Mouse (Mus musculus): ENCODE data around the gene Sars2. TPM values are rescaled to one million over a fixed set of nuclear protein-coding genes. Genes with fewer than 3 reads are reported as not detected.

Gene Sars2
- total RNA-seq, 2 experiments from 2014 or later = 14.1 to 17.2 TPM

- DNase-seq (ENCODE audit: low spot score in 2 of 2) = no peak
Measured at GRCm38 (mm10) chr7:28724613-28725012, 17.2 kb upstream of the Sars2 start.

GRCm38 (mm10) chr7:28726600-28726999, 15.2 kb upstream of the Sars2 start:
- DNase-seq (ENCODE audit: low spot score in 2 of 2) = peak; percentile 88 to 90

GRCm38 (mm10) chr7:28727649-28728340, 14.0 kb upstream of the Sars2 start:
- DNase-seq (ENCODE audit: low spot score in 2 of 2) = peak; percentile 32 to 54

GRCm38 (mm10) chr7:28732341-28733142, 9.2 kb upstream of the Sars2 start:
- DNase-seq (ENCODE audit: low spot score in 2 of 2) = peak; percentile 43 to 59

- DNase-seq (ENCODE audit: low spot score in 2 of 2) = no peak
Measured at GRCm38 (mm10) chr7:28733211-28733610, 8.6 kb upstream of the Sars2 start.

GRCm38 (mm10) chr7:28735701-28736100, 6.1 kb upstream of the Sars2 start:
- DNase-seq (ENCODE audit: low spot score in 2 of 2) = no peak

- no peak for DNase-seq (ENCODE audit: low spot score in 2 of 2)
Measured at GRCm38 (mm10) chr7:28739829-28740228, 2.0 kb upstream of the Sars2 start.

GRCm38 (mm10) chr7:28740949-28741348, 843 bp upstream of the Sars2 start:
- no peak for DNase-seq (ENCODE audit: low spot score in 2 of 2)

- no peak for DNase-seq (ENCODE audit: low spot score in 2 of 2)
Measured at GRCm38 (mm10) chr7:28741368-28741708, 454 bp upstream of the Sars2 start.

GRCm38 (mm10) chr7:28749935-28750334, 8.1 kb downstream of the Sars2 start:
- DNase-seq (ENCODE audit: low spot score in 2 of 2) = no peak

- DNase-seq (ENCODE audit: low spot score in 2 of 2) = no peak
Measured at GRCm38 (mm10) chr7:28756079-28756478, 14.3 kb downstream of the Sars2 start, which contains the start of gene Ccer2. Gene Ccer2, plus strand, starts transcription at chr7:28756174.

GRCm38 (mm10) chr7:28758623-28759022, 16.8 kb downstream of the Sars2 start:
- no peak for DNase-seq (ENCODE audit: low spot score in 2 of 2)

GRCm38 (mm10) chr7:28761907-28762306, 20.1 kb downstream of the Sars2 start:
- DNase-seq (ENCODE audit: low spot score in 2 of 2) = no peak

GRCm38 (mm10) chr7:28765211-28765610, 23.4 kb downstream of the Sars2 start:
- DNase-seq (ENCODE audit: low spot score in 2 of 2) = no peak

- peak; percentile 97 for DNase-seq (ENCODE audit: low spot score in 2 of 2)
Measured at GRCm38 (mm10) chr7:28766173-28766879, 24.5 kb downstream of the Sars2 start, which contains the start of gene Sirt2. Gene Sirt2, plus strand, starts transcription at chr7:28766735.

GRCm38 (mm10) chr7:28766910-28767309, 25.1 kb downstream of the Sars2 start:
- DNase-seq (ENCODE audit: low spot score in 2 of 2) = no peak

- no peak for DNase-seq (ENCODE audit: low spot score in 2 of 2)
Measured at GRCm38 (mm10) chr7:28767462-28767965, 25.7 kb downstream of the Sars2 start, which contains the start of gene Nfkbib. Gene Nfkbib, minus strand, starts transcription at chr7:28767512.

- DNase-seq (ENCODE audit: low spot score in 2 of 2) = no peak
Measured at GRCm38 (mm10) chr7:28769414-28769958, 27.7 kb downstream of the Sars2 start.

- DNase-seq (ENCODE audit: low spot score in 2 of 2) = no peak
Measured at GRCm38 (mm10) chr7:28770309-28770708, 28.5 kb downstream of the Sars2 start.

GRCm38 (mm10) chr7:28771867-28772266, 30.1 kb downstream of the Sars2 start:
- DNase-seq (ENCODE audit: low spot score in 2 of 2) = no peak

GRCm38 (mm10) chr7:28773163-28773562, 31.4 kb downstream of the Sars2 start:
- no peak for DNase-seq (ENCODE audit: low spot score in 2 of 2)
